Mouse (Mus musculus): ENCODE measurements around the gene B3gnt8. TPM values are rescaled to one million over a fixed set of nuclear protein-coding genes. Genes with fewer than 3 reads are reported as not detected.

Gene B3gnt8
- polyA plus RNA-seq, 1 experiment: 1.1 TPM

DNA sequence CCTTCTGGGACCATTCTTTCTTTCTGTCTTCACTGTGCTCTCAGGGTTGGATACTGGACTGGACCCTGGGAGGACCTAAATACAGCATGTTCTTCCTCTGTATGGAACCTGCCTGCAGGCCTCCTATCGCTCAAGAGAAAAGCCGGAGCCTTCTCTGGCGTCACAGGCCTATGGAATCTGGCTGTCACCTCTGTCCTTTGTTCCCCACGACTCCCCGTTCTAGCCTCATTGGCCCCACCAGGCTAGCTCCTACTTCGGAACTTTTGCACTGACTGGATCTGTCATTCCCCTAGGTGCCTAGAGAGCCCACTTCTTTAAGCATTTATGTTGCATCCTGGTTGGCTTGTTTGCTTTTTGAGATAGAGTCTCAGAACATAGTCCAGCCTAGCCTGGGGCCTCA, 58.2 kb downstream of the B3gnt8 start:
- no peak for DNase-seq (ENCODE audit: extremely low spot score in 1 of 2, low spot score in 1 of 2)

Other genes starting within 250 kb of the B3gnt8 start
- gene Lipe, start 227.9 kb upstream of the B3gnt8 start, polyA plus RNA-seq (2012; rRNA removed): 9.9 and 12.5 TPM in 2 replicates
- not detected in 2 replicates for gene Cxcl17, start 213.8 kb upstream of the B3gnt8 start, polyA plus RNA-seq (2012; rRNA removed)
- 4.2 and 4.9 TPM in 2 replicates for gene Ceacam1, start 149.1 kb upstream of the B3gnt8 start, polyA plus RNA-seq (2012; rRNA removed)
- 0.16 and 0.21 TPM in 2 replicates for gene Ceacam2, start 86.8 kb upstream of the B3gnt8 start, polyA plus RNA-seq (2012; rRNA removed)
- 0.15 and 0.36 TPM in 2 replicates for gene Erich4, start 10.8 kb upstream of the B3gnt8 start, polyA plus RNA-seq (2012; rRNA removed)
- 78.7 and 82.1 TPM in 2 replicates for gene Dmac2, start 7.2 kb upstream of the B3gnt8 start, polyA plus RNA-seq (2012; rRNA removed)
- 67.9 and 71.9 TPM in 2 replicates for gene Bckdha, start 32.3 kb downstream of the B3gnt8 start, polyA plus RNA-seq (2012; rRNA removed)
- 33.9 TPM in 2 replicates for gene Exosc5, start 32.5 kb downstream of the B3gnt8 start, polyA plus RNA-seq (2012; rRNA removed)
- gene Tmem91, start 48.5 kb downstream of the B3gnt8 start, polyA plus RNA-seq (2012; rRNA removed): 49.8 and 52.0 TPM in 2 replicates
- 54.8 and 62.4 TPM in 2 replicates for gene B9d2, start 54.1 kb downstream of the B3gnt8 start, polyA plus RNA-seq (2012; rRNA removed)
- 7.0 and 7.2 TPM in 2 replicates for gene Tgfb1, start 60.3 kb downstream of the B3gnt8 start, polyA plus RNA-seq (2012; rRNA removed)
- gene Ccdc97, start 92.4 kb downstream of the B3gnt8 start, polyA plus RNA-seq (2012; rRNA removed): 60.3 and 64.0 TPM in 2 replicates
- 47.2 and 47.7 TPM in 2 replicates for gene Hnrnpul1, start 128.1 kb downstream of the B3gnt8 start, polyA plus RNA-seq (2012; rRNA removed)
- 32.3 and 34.9 TPM in 2 replicates for gene Axl, start 162.1 kb downstream of the B3gnt8 start, polyA plus RNA-seq (2012; rRNA removed)
- gene Cyp2s1, start 190.3 kb downstream of the B3gnt8 start, polyA plus RNA-seq (2012; rRNA removed): 3.3 and 3.6 TPM in 2 replicates